Mouse (Mus musculus) intestine, postnatal 0 days (tissue): ENCODE data around the gene Cyp51. TPM values are rescaled to one million over a fixed set of nuclear protein-coding genes. Genes with fewer than 3 reads are reported as not detected.

Source experiments
- ATAC-seq: fragments of 200-750 bp; cut with Nextera tagmentation; 2 replicates; pipeline ENCODE4 v1.8.0; 2017; ENCODE audit warnings: mild to moderate bottlenecking, moderate TSS enrichment, moderate library complexity
- H3K27ac ChIP-seq: fragments of 300-500 bp; sonication (generic); 2 replicates; pipeline ENCODE4 v1.5.1; 2014; ENCODE audit warnings: mild to moderate bottlenecking, low read depth, low read length, moderate library complexity
- H3K27me3 ChIP-seq: fragments of 300-500 bp; sonication (generic); replicated peaks from 2 replicates; pipeline ENCODE4 v1.6.1; 2014; ENCODE audit warnings: low read length, mixed read lengths; ENCODE audit not compliant: control insufficient read depth, insufficient read depth
- H3K36me3 ChIP-seq: fragments of 300-500 bp; sonication (generic); 2 replicates; pipeline ENCODE4 v1.6.1; 2014; ENCODE audit warnings: mild to moderate bottlenecking, moderate library complexity; ENCODE audit not compliant: control insufficient read depth, insufficient read depth
- H3K4me1 ChIP-seq: fragments of 300-500 bp; sonication (generic); replicated peaks from 2 replicates; pipeline ENCODE4 v1.6.1; 2014; ENCODE audit warnings: antibody characterized with exemption, low read length, mixed read lengths; ENCODE audit not compliant: control insufficient read depth, insufficient read depth
- H3K4me2 ChIP-seq: fragments of 300-500 bp; sonication (generic); replicated peaks from 2 replicates; pipeline ENCODE4 v1.6.1; 2014; ENCODE audit warnings: low read depth, mild to moderate bottlenecking, moderate library complexity
- H3K4me3 ChIP-seq: fragments of 300-500 bp; sonication (generic); 2 replicates; pipeline ENCODE4 v1.5.1; 2014; ENCODE audit warnings: low read depth, low read length
- H3K9ac ChIP-seq: fragments of 300-500 bp; sonication (generic); 2 replicates; pipeline ENCODE4 v1.6.1; 2014; ENCODE audit warnings: mild to moderate bottlenecking, low read depth, low read length
- H3K9me3 ChIP-seq: fragments of 300-500 bp; sonication (generic); 2 replicates; pipeline ENCODE4 v1.6.1; 2016; ENCODE audit warnings: mixed run types; ENCODE audit not compliant: control insufficient read depth
- CTCF ChIP-seq: sonication (generic); IDR thresholded peaks from 2 replicates; pipeline ENCODE4 v1.5.1; 2016; ENCODE audit warnings: low read depth, mild to moderate bottlenecking, control low read depth, antibody characterized with exemption, moderate library complexity
- WGBS: fragments of 180-500 bp; shearing (Covaris S2); extraction: QIAGEN DNeasy Blood & Tissue Kit; methylation state at CpG from one replicate; pipeline ENCODE4 v1.1.7; 2014; 5-methylcytosine and 5-hydroxymethylcytosine counted together
- polyA plus RNA-seq: library from polyadenylated mRNA; unstranded; fragments of >200 nt; fragmentation: Nextera tagmentation; extraction: Ambion mirVana; gene quantifications from 2 replicates; pipeline ENCODE4 v1.2.1, GENCODE M21; 2015

The Cyp51 gene
- polyA plus RNA-seq, 1 experiment from 2014 or later = 27.3 TPM

- ATAC-seq = no peak
- 0 out of 2 replicates have a peak, but pooled peaks cover 5% of the 10 kb centered on the region for H3K4me1 ChIP-seq
- H3K4me2 ChIP-seq = no peak overlapping the region
- H3K4me3 ChIP-seq = no peak overlapping the region
- WGBS = 91% methylated on average over 4 of the region's 4 CpGs
- no peak for TF ChIP-seq CTCF
- H3K9ac ChIP-seq = no peak overlapping the region
- H3K27ac ChIP-seq = no peak overlapping the region
- no peaks in the 10 kb centered on the region for H3K9me3 ChIP-seq
- H3K36me3 ChIP-seq = peaks cover 33% of the 10 kb centered on the region
- H3K27me3 ChIP-seq = no peaks in the 10 kb centered on the region
These were observed 3.5 kb downstream of the Cyp51 start for GRCm38 (mm10) chr5:4101031-4101430.

- Histone ChIP-seq H3K9ac (no peak overlapping the region), H3K9me3 (no peaks in the 10 kb centered on the region), H3K4me3 (no peak overlapping the region), H3K4me1 (no peaks in the 10 kb centered on the region), H3K27ac (no peak overlapping the region), H3K36me3 (peaks cover 49% of the 10 kb centered on the region), H3K27me3 (no peaks in the 10 kb centered on the region), H3K4me2 (no peak overlapping the region)
- ATAC-seq = no peak
- TF ChIP-seq CTCF = no peak
- WGBS = 97% methylated on average over 5 of the region's 5 CpGs
These were observed 10.1 kb downstream of the Cyp51 start for GRCm38 (mm10) chr5:4094471-4094870.

GRCm38 (mm10) chr5:4088190-4088589, 16.4 kb downstream of the Cyp51 start:
- Histone ChIP-seq H3K9ac (no peak overlapping the region), H3K4me2 (no peak overlapping the region), H3K36me3 (peaks cover 67% of the 10 kb centered on the region), H3K9me3 (no peaks in the 10 kb centered on the region), H3K27me3 (no peaks in the 10 kb centered on the region), H3K27ac (no peak overlapping the region), H3K4me1 (no peaks in the 10 kb centered on the region), H3K4me3 (no peak overlapping the region)
- ATAC-seq = no peak
- TF ChIP-seq CTCF = no peak
- WGBS = 89% methylated on average over 5 of the region's 5 CpGs

GRCm38 (mm10) chr5:4086309-4086708, 18.2 kb downstream of the Cyp51 start:
- Histone ChIP-seq H3K4me2 (no peak overlapping the region), H3K4me1 (no peaks in the 10 kb centered on the region), H3K9ac (no peak overlapping the region), H3K36me3 (peaks cover 63% of the 10 kb centered on the region), H3K4me3 (no peak overlapping the region), H3K27me3 (no peaks in the 10 kb centered on the region), H3K27ac (no peak overlapping the region), H3K9me3 (no peaks in the 10 kb centered on the region)
- no peak for TF ChIP-seq CTCF
- no peak for ATAC-seq
- 81% methylated on average over 4 of the region's 4 CpGs for WGBS

GRCm38 (mm10) chr5:4084948-4085347, 19.6 kb downstream of the Cyp51 start:
- TF ChIP-seq CTCF = no peak
- H3K9ac ChIP-seq = no peak overlapping the region
- H3K4me1 ChIP-seq = no peaks in the 10 kb centered on the region
- no peak overlapping the region for H3K27ac ChIP-seq
- no peaks in the 10 kb centered on the region for H3K27me3 ChIP-seq
- no peak overlapping the region for H3K4me2 ChIP-seq
- H3K9me3 ChIP-seq = no peaks in the 10 kb centered on the region
- 60% methylated on average over 7 of the region's 7 CpGs for WGBS
- H3K36me3 ChIP-seq = peaks cover 73% of the 10 kb centered on the region
- H3K4me3 ChIP-seq = no peak overlapping the region
- ATAC-seq = no peak

- no peaks in the 10 kb centered on the region for H3K4me1 ChIP-seq
- H3K9me3 ChIP-seq = no peaks in the 10 kb centered on the region
- no peak overlapping the region for H3K4me3 ChIP-seq
- ATAC-seq = no peak
- TF ChIP-seq CTCF = no peak
- no peak overlapping the region for H3K4me2 ChIP-seq
- H3K36me3 ChIP-seq = peaks cover 70% of the 10 kb centered on the region
- H3K9ac ChIP-seq = no peak overlapping the region
- no peak overlapping the region for H3K27ac ChIP-seq
- 66% methylated on average over 2 of the region's 2 CpGs for WGBS
- no peaks in the 10 kb centered on the region for H3K27me3 ChIP-seq
These were observed 23.0 kb downstream of the Cyp51 start for GRCm38 (mm10) chr5:4081513-4081912.

GRCm38 (mm10) chr5:4080861-4081260, 23.7 kb downstream of the Cyp51 start:
- Histone ChIP-seq H3K4me1 (no peaks in the 10 kb centered on the region), H3K27ac (no peak overlapping the region), H3K4me2 (no peak overlapping the region), H3K9ac (no peak overlapping the region), H3K9me3 (no peaks in the 10 kb centered on the region), H3K4me3 (no peak overlapping the region), H3K36me3 (peaks cover 63% of the 10 kb centered on the region), H3K27me3 (no peaks in the 10 kb centered on the region)
- no peak for ATAC-seq
- 76% methylated on average over 2 of the region's 2 CpGs for WGBS
- no peak for TF ChIP-seq CTCF
